Mouse (Mus musculus): ENCODE results near the gene Stat4.

DNA sequence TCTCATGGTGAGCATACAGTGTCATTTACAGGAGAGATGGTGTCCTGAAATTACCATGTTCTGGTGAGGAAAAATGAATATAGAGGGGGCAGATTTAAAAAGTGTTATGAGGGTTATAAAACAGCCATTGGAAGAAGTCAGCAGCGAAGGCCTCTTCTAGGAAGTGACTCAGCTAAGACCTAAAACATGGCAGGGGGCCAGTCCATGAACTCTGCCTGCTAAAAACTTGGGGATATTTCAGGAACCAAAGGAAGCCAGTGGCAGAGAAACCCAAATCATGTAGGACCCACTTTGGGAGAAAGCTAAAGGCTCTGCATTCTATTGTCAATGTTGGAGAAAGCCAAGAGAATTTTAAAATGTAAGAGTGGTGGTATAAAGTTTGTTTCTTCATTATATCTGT, 125.4 kb downstream of the Stat4 start:
- TF ChIP-seq POLR2A (IDR thresholded peaks at IDR 0.05; ENCODE audit: low read depth, low read length) (no peak), MAX (IDR thresholded peaks at IDR 0.05; ENCODE audit: low read length) (no peak), E2F4 (IDR thresholded peaks at IDR 0.05; ENCODE audit: insufficient replicate concordance, low read depth, low read length) (no peak), CTCF (conservative IDR thresholded peaks at IDR 0.05 in 1 of 2, IDR thresholded peaks at IDR 0.05 in 1 of 2; ENCODE audit: low read depth in 2 of 2, low read length in 2 of 2) (no peak), EP300 (IDR thresholded peaks at IDR 0.05; ENCODE audit: low read length) (no peak), CHD2 (IDR thresholded peaks at IDR 0.05; ENCODE audit: low read length) (no peak), JUND (conservative IDR thresholded peaks at IDR 0.05; ENCODE audit: low read depth, low read length) (no peak), IRF4 (IDR thresholded peaks at IDR 0.05; ENCODE audit: low read depth, low read length) (no peak), TCF12 (IDR thresholded peaks at IDR 0.05; ENCODE audit: low read depth, low read length) (no peak), HCFC1 (IDR thresholded peaks at IDR 0.05; ENCODE audit: low read depth, low read length) (no peak), UBTF (IDR thresholded peaks at IDR 0.05; ENCODE audit: low read depth, low read length) (no peak), RAD21 (IDR thresholded peaks at IDR 0.05; ENCODE audit: low read depth, low read length) (no peak), MAZ (IDR thresholded peaks at IDR 0.05; ENCODE audit: low read depth, low read length) (no peak), BHLHE40 (IDR thresholded peaks at IDR 0.05; ENCODE audit: low read depth, low read length) (no peak)
